Mouse (Mus musculus) cerebral cortex, adult 2 months (tissue): ENCODE data around the gene Sugt1.

Experiments used
- WGBS: fragments of 180-500 bp; shearing (Covaris S2); methylation state at CpG from one replicate; pipeline ENCODE4 v1.1.7; 2018; 5-methylcytosine and 5-hydroxymethylcytosine counted together

Sugt1 gene

DNA sequence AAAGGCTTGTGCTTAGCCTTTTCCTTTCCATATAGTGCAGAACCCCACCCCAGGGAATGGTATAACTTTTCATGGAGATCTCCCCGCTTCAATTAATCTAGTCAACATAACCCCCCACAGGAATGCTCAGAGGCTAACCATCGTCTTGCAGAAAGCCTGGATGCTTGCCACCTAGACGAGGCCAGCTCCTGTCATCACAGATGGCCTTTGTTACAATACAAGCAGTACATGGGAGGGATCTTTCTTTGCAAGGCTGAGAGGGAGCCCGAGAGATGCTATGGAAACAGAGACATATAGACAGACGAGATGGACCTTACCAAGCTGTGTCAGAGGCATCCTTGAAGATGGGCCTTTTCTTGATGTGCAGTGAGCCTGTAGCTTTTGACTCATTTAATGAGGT, 93.2 kb downstream of the Sugt1 start:
- 46% methylated on average over 5 of the region's 5 CpGs for WGBS
